Mouse (Mus musculus) cerebellum, adult 18-20 months (tissue): ENCODE measurements around the gene Dclk1.
A peak's percentile ranks its signal among the peaks of the same experiment; 100 is the strongest.

Experiments
- DNase-seq, 2 experiments: peaks; one replicate each; pipeline ENCODE4 v3.0.0; 2021

Gene Dclk1

GRCm38 (mm10) chr3:55520240-55521180, 278.3 kb downstream of the Dclk1 start:
- peak; percentile 86 to 91 for DNase-seq

- peak; percentile 46 to 49 for DNase-seq
These were observed 279.6 kb downstream of the Dclk1 start for GRCm38 (mm10) chr3:55521776-55522175.

- DNase-seq = peak; percentile 49 to 53
These were observed 281.1 kb downstream of the Dclk1 start for GRCm38 (mm10) chr3:55523224-55523623.

- DNase-seq = peak; percentile 39 to 58
These were observed 281.7 kb downstream of the Dclk1 start for GRCm38 (mm10) chr3:55523735-55524477.

- DNase-seq = peak in 1 of 2 experiments; percentile 33
These were observed 282.5 kb downstream of the Dclk1 start for GRCm38 (mm10) chr3:55524491-55525195.

- DNase-seq = no peak
These were observed 284.3 kb downstream of the Dclk1 start for GRCm38 (mm10) chr3:55526470-55526869.

GRCm38 (mm10) chr3:55527566-55527965, 285.4 kb downstream of the Dclk1 start:
- DNase-seq = no peak

GRCm38 (mm10) chr3:55528012-55528411, 285.8 kb downstream of the Dclk1 start:
- DNase-seq = peak in 1 of 2 experiments; percentile 28

GRCm38 (mm10) chr3:55529414-55529813, 287.2 kb downstream of the Dclk1 start:
- no peak for DNase-seq

- no peak for DNase-seq
These were observed 289.3 kb downstream of the Dclk1 start for GRCm38 (mm10) chr3:55531204-55532044.

- DNase-seq = no peak
These were observed 290.2 kb downstream of the Dclk1 start for GRCm38 (mm10) chr3:55532175-55532973.

- DNase-seq = no peak
These were observed 293.5 kb downstream of the Dclk1 start for GRCm38 (mm10) chr3:55535591-55536200.

- DNase-seq = no peak
These were observed 294.7 kb downstream of the Dclk1 start for GRCm38 (mm10) chr3:55536901-55537300.

GRCm38 (mm10) chr3:55537714-55538113, 295.6 kb downstream of the Dclk1 start:
- no peak for DNase-seq

GRCm38 (mm10) chr3:55539400-55539799, 297.2 kb downstream of the Dclk1 start:
- DNase-seq = no peak

- peak; percentile 62 to 65 for DNase-seq
These were observed 297.7 kb downstream of the Dclk1 start for GRCm38 (mm10) chr3:55539811-55540293.

GRCm38 (mm10) chr3:55540406-55541140, 298.4 kb downstream of the Dclk1 start:
- peak; percentile 72 to 77 for DNase-seq

- DNase-seq = peak; percentile 69 to 81
These were observed 299.6 kb downstream of the Dclk1 start for GRCm38 (mm10) chr3:55541799-55542198.

GRCm38 (mm10) chr3:55542310-55542709, 300.1 kb downstream of the Dclk1 start:
- peak; percentile 75 for DNase-seq

- DNase-seq = peak in 1 of 2 experiments; percentile 48
These were observed 300.8 kb downstream of the Dclk1 start for GRCm38 (mm10) chr3:55542947-55543346.
